ENCODE assay signal across 9 mouse cellular contexts in genomic region chr2:105126691-105127530, GRCm38 (mm10). TPM values are rescaled to one million over a fixed set of nuclear protein-coding genes. Genes with fewer than 3 reads are reported as not detected.
A peak's percentile ranks its signal among the peaks of the same experiment; 100 is the strongest.
DNase-seq lines count a peak whose midpoint lies in the region; ATAC-seq lines count a peak whose summit lies in the region.
"Had no signal": no experiment of that assay in that cellular context is flagged by ENCODE, and none has a peak within 500 bp of the region (broad histone marks: within the 10 kb centered on the region; RNA-seq: fewer than 3 reads in every experiment).

No protein-coding gene starts in this region.

- no peaks in the 10 kb centered on the region for H3K9me3 ChIP-seq in embryonic facial prominence, embryonic 13.5 days
- no peaks in the 10 kb centered on the region for H3K9me3 ChIP-seq in intestine, embryonic 15.5 days

- H3K4me3 ChIP-seq in embryonic facial prominence, embryonic 13.5 days = peak overlapping the region; percentile 31
- H3K4me3 ChIP-seq in intestine, embryonic 15.5 days (replicated peaks) = peak overlapping the region; percentile 34

- DNase-seq in embryo, embryonic 10.5 days (ENCODE audit: low spot score) = peak; percentile 38
- no peak for DNase-seq in embryo, embryonic 10 days (ENCODE audit: low spot score)
- no peak for DNase-seq in layer of hippocampus, postnatal 36 days
- no peak for DNase-seq in frontal cortex, adult 2 months (ENCODE audit: extremely low spot score in 1 of 2, low spot score in 1 of 2)

- no peak overlapping the region for H3K27ac ChIP-seq in embryonic facial prominence, embryonic 13.5 days
- peak overlapping the region; percentile 1; the same call in 1 of the 2 replicates for H3K27ac ChIP-seq in intestine, embryonic 15.5 days

- peaks cover 24% of the 10 kb centered on the region for H3K4me1 ChIP-seq in embryonic facial prominence, embryonic 13.5 days
- H3K4me1 ChIP-seq in intestine, embryonic 15.5 days (replicated peaks) = peaks cover 29% of the 10 kb centered on the region

- H3K9ac ChIP-seq in embryonic facial prominence, embryonic 13.5 days = no peak overlapping the region
- peak overlapping the region; percentile 5 for H3K9ac ChIP-seq in intestine, embryonic 15.5 days

- H3K36me3 ChIP-seq in embryonic facial prominence, embryonic 13.5 days = no peaks in the 10 kb centered on the region
- H3K36me3 ChIP-seq in intestine, embryonic 15.5 days = no peaks in the 10 kb centered on the region

- peak overlapping the region; percentile 53 for H3K4me2 ChIP-seq in embryonic facial prominence, embryonic 13.5 days
- H3K4me2 ChIP-seq in intestine, embryonic 15.5 days (replicated peaks) = peak overlapping the region; percentile 53

- ATAC-seq in embryonic facial prominence, embryonic 13.5 days (ENCODE audit: insufficient number of reproducible peaks, insufficient read depth, low FRiP score, low TSS enrichment, low read depth) = 0 out of 2 replicates have a peak, but pooled peaks have one; percentile 17
- ATAC-seq in intestine, embryonic 15.5 days = peak; percentile 50
- ATAC-seq in megakaryocyte-erythroid progenitor cell, adult 5-6 weeks (replicated peaks; ENCODE audit: low FRiP score, low TSS enrichment, poor library complexity, severe bottlenecking) = 0 out of 2 replicates have a peak, but pooled peaks have one; percentile 10
- no peak for ATAC-seq in erythroid progenitor cell, adult 5-6 weeks (replicated peaks; ENCODE audit: low FRiP score, poor library complexity, severe bottlenecking)

- WGBS in embryonic facial prominence, embryonic 13.5 days = 1% methylated on average over 60 of the region's 92 CpGs
- under 1% methylated on average over 89 of the region's 92 CpGs for WGBS in intestine, embryonic 15.5 days

- peaks cover 98% of the 10 kb centered on the region for H3K27me3 ChIP-seq in embryonic facial prominence, embryonic 13.5 days
- peaks cover 94% of the 10 kb centered on the region for H3K27me3 ChIP-seq in intestine, embryonic 15.5 days (replicated peaks)

RNA-seq across cellular contexts. Expression of gene Wt1, which starts 0.6 kb away (rescaled TPM):
- polyA plus RNA-seq in embryonic facial prominence, embryonic 13.5 days (2015; fragmentation: Nextera tagmentation; extraction: Ambion mirVana) = 0.21 and 0.24 TPM in 2 replicates
- 12.2 and 12.4 TPM in 2 replicates for polyA plus RNA-seq in intestine, embryonic 15.5 days (2015; fragmentation: Nextera tagmentation; extraction: Ambion mirVana)
- total RNA-seq in megakaryocyte-erythroid progenitor cell, adult 5-6 weeks (2014; fragmentation: Nextera tagmentation) = not detected in 2 replicates
- not detected in 2 replicates for total RNA-seq in megakaryocyte-erythroid progenitor cell, adult 5-6 weeks (2017)
- total RNA-seq in erythroid progenitor cell, adult 5-6 weeks (2015; ENCODE audit: low replicate concordance) = not detected in 2 replicates
- not detected in 2 replicates for total RNA-seq in erythroid progenitor cell, adult 5-6 weeks (2017; ENCODE audit: low replicate concordance)
- not detected for total RNA-seq in layer of hippocampus, postnatal 36 days (2021)
- 0.20 and 0.34 TPM in 2 replicates for polyA plus RNA-seq in frontal cortex, adult 2 months (2012; rRNA removed)
- polyA plus RNA-seq: C2C12 had no signal

RNA-seq across cellular contexts. Expression of gene Gm11060, which starts 35.1 kb away (rescaled TPM):
- not detected in 2 replicates for polyA plus RNA-seq in embryonic facial prominence, embryonic 13.5 days (2015; fragmentation: Nextera tagmentation; extraction: Ambion mirVana)
- polyA plus RNA-seq in intestine, embryonic 15.5 days (2015; fragmentation: Nextera tagmentation; extraction: Ambion mirVana) = not detected in 2 replicates
- total RNA-seq in megakaryocyte-erythroid progenitor cell, adult 5-6 weeks (2014; fragmentation: Nextera tagmentation) = not detected in 2 replicates
- not detected in 2 replicates for total RNA-seq in megakaryocyte-erythroid progenitor cell, adult 5-6 weeks (2017)
- not detected in 2 replicates for total RNA-seq in erythroid progenitor cell, adult 5-6 weeks (2015; ENCODE audit: low replicate concordance)
- not detected in 2 replicates for total RNA-seq in erythroid progenitor cell, adult 5-6 weeks (2017; ENCODE audit: low replicate concordance)
- total RNA-seq in layer of hippocampus, postnatal 36 days (2021) = not detected
- polyA plus RNA-seq in frontal cortex, adult 2 months (2012; rRNA removed) = not detected in 2 replicates
- polyA plus RNA-seq: C2C12 had no signal
